Mouse (Mus musculus) megakaryocyte, embryonic 14.5 days (primary cell): ENCODE measurements at regions not wholly inside any gene's neighbourhood (a gene's known extent, or its start where the extent isn't known, plus 50 kb on each side); places are given as distances from the start of the nearest gene placed in this dataset.

ENCODE experiments used
- FLI1 ChIP-seq: IDR thresholded peaks from 2 replicates; pipeline ENCODE4 v1.6.1; 2012; ENCODE audit warnings: low read length, inconsistent platforms, mixed read lengths
- GATA1 ChIP-seq: IDR thresholded peaks from 3 replicates; pipeline ENCODE4 v1.6.1; 2012; ENCODE audit warnings: mixed read lengths, low read length, inconsistent platforms, borderline replicate concordance

DNA sequence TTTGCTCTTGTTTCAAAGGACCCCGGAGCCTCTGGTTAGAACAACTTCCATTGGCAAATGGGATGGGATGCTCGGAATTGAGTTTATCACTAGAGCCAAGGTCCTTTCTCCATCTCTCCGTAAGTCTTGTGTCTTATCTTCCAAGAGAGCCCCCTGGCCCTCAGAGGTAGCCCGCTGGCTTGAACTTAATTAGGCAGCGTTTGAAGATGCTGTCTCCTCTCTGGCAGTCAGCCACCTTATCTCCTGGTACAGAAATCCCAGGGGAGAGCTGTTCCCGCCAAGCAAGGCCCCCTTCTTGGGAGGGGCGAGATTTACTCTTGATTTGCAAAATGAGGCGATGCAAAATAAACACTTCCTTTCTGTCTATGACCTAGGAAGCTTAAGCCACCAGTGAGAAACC, 395.2 kb upstream of the Kazn start:
- TF ChIP-seq GATA1, result no peak
- no peak for TF ChIP-seq FLI1
